Mouse (Mus musculus) kidney, postnatal 14 days (tissue): ENCODE measurements around the gene Hist4h4.
"Not testable (repeated sequence)": the region's sequence is repeated elsewhere in the genome, so short reads cannot be mapped to it uniquely, and the experiment has no call there.

Source experiments
- DNase-seq: peaks from one replicate; pipeline ENCODE4 v3.0.0; 2022; ENCODE audit warnings: mixed read lengths

Hist4h4 gene

GRCm38 (mm10) chr6:136813117-136813516 is 8.9 kb upstream of the Hist4h4 start:
- DNase-seq, result no peak

GRCm38 (mm10) chr6:136811196-136811595 is 7.0 kb upstream of the Hist4h4 start:
- DNase-seq, result peak; percentile 40

DNA sequence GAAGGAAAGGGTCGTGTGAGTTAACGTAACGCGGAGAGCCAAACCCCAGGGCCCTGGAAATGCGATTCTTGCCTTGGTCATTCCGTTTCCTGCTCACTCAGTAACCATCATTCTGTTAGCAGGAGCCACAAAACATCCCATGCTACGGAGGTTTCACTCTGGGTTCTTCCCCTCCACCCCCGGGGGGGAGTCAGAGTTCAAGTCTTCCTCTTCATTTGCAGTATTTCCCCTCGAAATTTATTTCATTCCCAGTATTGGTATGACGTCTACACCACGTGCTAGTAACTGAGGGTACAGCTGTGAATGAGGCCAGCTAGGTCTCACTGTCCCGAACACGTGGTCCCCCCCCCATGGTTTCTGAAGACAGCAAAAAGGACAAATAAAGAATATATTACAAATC is 5.5 kb upstream of the Hist4h4 start:
- no peak for DNase-seq

DNA sequence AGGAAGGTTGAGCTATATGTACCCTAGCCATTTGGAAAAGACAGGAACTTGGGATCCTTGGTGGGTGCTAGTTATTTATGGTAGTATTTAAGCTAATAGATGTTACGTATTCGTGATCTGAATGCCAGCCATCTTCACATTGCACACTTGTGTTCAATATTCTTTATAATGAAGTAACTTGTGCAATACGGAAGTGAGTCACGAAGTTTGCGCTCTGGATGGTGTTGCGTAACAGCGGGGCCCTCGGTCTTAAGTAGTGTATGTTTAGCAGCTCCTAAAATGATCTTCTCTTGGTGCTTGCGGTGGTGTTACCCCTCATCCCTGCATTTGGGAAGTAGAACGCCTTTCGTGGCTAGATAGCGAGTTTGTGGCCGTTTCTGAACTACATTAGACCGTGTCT is 4.9 kb upstream of the Hist4h4 start:
- peak; percentile 44 for DNase-seq

DNA sequence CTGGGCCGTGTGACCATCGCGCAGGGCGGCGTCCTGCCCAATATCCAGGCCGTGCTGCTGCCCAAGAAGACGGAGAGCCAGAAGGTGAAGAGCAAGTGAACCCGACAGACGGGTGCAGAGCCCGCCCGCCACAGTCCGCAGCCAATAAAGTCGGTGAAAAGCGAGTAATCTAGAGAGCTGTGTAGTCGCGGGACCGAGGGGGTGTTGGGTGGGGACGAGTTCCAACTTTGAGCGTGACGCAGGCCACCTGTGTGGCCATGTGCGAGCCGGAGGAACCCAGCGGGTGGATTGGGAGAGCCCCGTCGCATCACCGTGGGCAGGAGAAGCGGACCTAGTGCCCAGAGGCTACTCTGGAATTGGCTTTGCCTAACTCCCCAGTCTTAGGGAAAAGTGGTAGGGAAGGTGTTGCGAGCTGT is 4.4 kb upstream of the Hist4h4 start:
- no peak for DNase-seq

DNA sequence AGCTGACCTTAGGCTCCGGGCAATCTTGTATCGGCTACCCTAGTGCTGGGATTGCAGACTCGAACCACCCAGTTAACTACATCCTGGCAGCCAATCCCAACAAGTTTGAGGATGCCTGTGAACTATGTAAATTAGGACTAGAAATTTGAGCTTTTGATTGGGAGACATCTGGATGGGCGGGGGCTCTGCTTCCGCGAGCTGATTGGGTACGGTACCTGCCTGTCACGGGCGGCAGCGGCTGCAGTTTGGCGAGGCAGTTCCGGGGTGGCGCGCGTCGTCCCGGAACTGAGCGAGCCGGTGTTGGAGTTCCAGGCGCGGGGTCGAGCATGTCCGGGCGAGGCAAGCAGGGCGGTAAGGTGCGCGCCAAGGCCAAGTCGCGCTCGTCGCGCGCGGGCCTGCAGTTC is 3.8 kb upstream of the Hist4h4 start, which contains the start of gene H2afj:
TSS of gene H2afj (plus strand) at position 231 of the 404 bp plus-strand sequence.
- peak; percentile 98 for DNase-seq

DNA sequence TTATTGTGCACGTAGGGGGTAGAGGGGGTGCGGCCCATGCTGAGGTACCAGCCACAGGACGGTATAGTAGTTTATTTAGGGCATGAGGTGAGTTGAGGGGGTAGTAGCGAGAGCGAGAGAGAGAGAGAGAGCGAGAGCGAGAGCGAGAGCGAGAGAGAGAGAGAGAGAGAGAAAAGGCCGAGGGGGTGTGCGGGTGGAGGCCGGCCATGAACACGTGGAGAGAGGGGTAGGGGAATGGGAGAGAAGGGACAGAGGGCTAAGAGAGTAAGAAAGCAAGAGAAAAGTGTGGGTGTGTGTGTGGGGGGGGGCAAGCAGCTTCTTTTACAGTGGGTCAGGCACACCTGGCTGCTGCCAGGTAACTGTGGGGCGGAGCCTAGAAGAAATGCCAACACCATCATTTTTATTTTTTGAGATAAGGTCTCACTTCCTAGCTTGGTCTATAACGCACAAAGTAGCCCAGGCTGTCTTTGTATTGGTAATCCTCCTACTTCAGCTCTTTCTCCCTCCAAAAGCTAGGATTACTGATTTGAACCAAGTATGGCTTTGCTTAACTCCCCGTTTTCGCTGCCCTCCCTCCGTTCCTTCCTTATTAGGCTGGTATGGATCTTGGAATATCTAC is 3.3 kb upstream of the Hist4h4 start:
- no peak for DNase-seq

DNA sequence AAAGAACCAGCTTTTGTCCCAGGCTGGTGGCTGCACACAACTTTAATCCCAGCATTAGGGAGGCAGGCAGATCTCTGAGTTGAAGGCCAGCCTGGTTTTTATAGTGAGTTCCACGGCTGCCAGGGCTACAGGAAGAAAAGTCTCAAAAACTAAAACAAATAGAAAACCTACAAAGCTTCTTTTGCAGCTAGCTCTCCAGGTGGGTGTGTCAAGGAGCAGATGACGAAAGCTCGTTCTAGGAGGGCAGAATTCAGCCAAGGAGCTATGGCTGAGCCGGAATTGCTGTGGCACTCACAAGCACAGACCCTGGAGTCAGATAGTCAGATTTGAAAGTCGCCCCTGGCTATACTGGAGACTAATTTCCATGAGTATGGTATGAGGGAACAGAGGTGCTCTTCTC is 2.6 kb upstream of the Hist4h4 start:
- no peak for DNase-seq

DNA sequence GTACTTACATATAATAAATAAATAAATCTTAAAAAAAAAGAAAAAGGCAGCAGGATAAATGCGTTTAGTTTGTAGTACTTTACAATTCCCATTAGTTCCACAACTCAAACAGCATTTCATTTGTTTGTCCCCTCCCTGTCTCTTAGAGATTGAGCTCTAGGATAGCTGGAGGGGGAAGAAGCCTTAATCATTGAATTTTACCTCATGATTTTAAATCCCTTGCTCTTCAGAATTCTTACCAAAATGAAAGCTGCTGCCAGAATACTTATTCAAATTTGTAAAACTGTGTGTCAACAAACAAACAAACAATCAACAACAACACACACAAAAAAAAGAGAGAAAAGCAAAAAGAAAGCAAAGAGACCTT is 1.2 kb upstream of the Hist4h4 start:
- DNase-seq, result no peak

DNA sequence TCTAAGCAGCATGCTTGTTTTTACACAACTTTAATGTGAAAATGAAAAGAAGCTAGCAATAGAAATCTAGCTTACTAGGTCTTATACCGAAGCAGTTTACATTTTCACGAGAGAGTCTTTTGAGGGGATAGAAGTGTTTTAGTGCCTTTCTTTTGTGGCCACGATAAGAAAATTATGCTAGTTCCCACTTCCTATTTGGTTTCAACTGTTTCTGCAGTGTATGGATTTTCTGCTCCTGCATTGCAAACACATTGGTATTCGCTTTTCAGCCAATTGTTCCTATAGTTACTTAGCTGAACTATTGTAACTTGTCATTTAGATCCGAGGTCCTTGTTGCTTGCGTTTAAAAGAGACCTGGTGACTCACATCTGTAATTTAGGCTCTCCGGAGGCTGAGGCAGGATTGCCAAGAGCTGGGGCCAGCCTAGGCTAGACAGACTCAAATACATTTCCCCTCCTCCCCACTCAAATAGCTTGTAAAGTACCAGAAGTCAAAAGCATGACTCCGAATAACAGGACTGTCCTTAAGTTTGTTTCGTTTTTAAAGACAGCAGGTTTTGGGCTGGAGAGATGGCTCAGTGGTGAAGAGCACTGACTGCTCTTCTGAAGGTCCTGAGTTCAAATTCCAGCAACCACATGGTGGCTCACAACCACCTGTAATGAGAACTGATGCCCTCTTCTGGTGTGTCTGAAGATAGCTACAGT is 642 bp upstream of the Hist4h4 start:
- no peak for DNase-seq

- DNase-seq, result no peak
These were observed 999 bp downstream of the Hist4h4 start for GRCm38 (mm10) chr6:136803093-136803738.

DNA sequence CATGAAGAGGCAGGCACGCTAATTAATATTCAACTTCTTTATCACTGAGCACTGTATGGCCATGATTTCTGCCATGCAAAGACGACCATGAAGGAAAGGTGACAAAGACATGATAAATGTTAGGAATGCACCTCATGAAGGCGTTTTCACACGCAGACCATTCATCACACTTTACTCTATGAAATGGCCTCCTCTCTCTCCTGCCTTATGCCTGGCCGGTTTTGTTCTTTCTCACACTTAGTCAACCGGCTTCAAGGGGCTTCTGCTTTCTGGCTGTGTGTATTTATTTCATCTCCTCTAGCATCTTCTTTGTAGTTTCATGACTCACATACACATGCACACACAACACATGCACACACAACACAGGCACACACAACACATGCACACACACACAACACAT is 2.9 kb downstream of the Hist4h4 start:
- DNase-seq, result no peak

GRCm38 (mm10) chr6:136800710-136801109 is 3.5 kb downstream of the Hist4h4 start:
- DNase-seq, result no peak

DNA sequence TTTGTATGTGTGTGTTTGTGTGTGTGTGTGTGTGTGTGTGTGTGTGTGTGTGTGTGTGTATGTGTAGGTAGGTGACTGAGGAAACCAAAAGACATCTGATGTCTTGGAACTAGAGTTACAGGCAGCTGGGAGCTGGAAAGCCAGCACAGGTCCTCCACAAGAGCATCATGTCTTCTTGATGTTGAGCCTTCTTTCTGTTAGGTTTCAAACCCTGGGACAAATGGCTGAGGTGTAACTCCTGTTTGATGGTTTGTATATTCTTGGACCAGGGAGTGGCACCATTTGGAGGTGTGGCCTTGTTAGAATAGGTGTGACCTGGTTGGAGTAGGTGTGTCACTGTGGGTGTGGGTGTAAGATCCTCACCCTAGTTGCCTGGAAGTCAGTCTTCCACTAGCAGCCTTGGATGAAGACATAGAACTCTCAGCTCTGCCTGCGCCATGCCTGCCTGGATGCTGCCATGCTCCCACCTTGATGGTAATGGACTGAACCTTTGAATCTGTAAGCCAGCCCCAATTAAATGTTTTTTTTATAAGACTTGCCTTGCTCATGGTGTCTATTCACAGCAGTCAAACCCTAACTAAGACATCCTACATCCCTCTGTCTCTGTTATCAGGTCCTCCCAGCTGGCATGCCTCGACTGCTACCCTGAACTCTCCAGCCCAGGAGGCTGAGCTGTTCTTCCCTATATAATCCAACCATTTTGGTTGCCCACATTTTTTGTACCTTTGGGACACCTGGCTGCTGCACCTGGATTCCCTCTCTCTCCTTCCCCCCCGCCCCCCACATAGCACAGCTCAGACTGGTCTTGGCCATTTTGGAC is 6.1 kb downstream of the Hist4h4 start:
- DNase-seq, result not testable (repeated sequence)

GRCm38 (mm10) chr6:136795850-136796249 is 8.4 kb downstream of the Hist4h4 start:
- no peak for DNase-seq

- no peak for DNase-seq
These were observed 9.1 kb downstream of the Hist4h4 start for GRCm38 (mm10) chr6:136795110-136795509.

DNA sequence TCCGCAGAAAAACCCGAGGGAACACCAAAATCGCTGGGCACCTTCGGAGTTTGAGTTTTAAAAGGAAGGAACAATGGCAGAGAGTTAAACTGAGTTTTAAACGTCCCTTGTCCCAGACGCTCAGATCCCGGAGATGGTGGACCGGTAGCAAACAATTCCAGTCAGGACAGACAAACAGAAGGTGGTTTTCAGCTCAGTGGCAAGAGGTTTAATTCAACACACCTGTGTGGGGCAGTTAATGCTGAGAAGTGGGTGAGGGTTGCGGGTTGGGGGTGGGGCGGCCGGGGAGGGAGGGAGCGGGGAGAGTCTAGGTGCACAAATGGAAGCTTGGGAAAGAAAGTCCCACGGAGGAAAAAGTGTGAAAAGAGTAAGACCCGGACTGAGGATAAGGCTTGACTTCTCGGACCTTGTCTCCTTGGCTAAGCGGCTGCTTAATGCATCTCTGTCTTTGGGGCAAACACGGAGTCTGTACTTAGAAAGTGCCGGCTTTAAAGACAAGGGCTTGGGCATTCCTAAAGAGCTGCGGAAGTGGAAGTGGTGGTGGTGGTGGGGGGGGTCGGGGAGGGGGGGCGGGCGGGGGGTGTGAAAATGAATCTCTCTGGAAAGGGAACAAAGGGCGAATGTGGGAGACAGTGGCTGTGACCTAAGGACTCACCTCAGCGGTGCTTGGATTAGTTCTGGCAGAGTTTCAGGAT is 10.2 kb downstream of the Hist4h4 start:
- no peak for DNase-seq

GRCm38 (mm10) chr6:136792884-136793758 is 11.1 kb downstream of the Hist4h4 start:
- no peak for DNase-seq

GRCm38 (mm10) chr6:136789391-136789971 is 14.7 kb downstream of the Hist4h4 start:
- peak; percentile 80 for DNase-seq

DNA sequence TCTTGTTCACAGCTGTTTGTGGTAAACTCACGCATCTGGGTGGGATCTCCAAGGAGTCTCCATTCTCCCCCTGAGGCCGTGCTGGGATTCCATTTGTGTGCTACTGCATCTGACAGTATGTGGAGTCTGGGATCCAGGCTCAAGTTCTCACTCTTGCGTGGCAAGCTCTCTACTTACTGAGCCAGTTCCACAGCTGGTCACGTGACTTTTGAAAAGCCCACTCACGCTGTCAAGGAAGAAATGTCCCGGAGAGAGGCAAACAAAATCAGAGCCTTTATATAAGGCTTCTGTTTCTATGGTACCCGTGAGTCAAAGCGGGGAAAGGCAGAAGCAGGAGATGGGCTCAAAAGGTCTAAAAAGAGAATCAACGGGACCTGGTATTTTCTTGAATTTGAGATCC is 21.5 kb downstream of the Hist4h4 start:
- no peak for DNase-seq

- no peak for DNase-seq
These were observed 22.1 kb downstream of the Hist4h4 start for GRCm38 (mm10) chr6:136782146-136782545.
